Mouse (Mus musculus): ENCODE results near the gene Gm20422. TPM values are rescaled to one million over a fixed set of nuclear protein-coding genes. Genes with fewer than 3 reads are reported as not detected.
A peak's percentile ranks its signal among the peaks of the same experiment; 100 is the strongest.

Gm20422 gene
- 0.63 and 4.2 TPM in 2 replicates for total RNA-seq (2021)
- long read RNA-seq, experiment 1, partial matches to known transcripts = 0 of 2 reads
- long read RNA-seq, experiment 1, other reads (novel, unspliced or antisense) = 2 of 2 reads
- long read RNA-seq, experiment 2, partial matches to known transcripts = 1 of 2 reads
- long read RNA-seq, experiment 2, other reads (novel, unspliced or antisense) = 1 of 2 reads

- DNase-seq = peak; percentile 92
These were observed at the start of gene Gm20422 for GRCm38 (mm10) chr8:69774503-69775148. Gene Gm20422 (minus strand): TSS chr8:69774886.

- DNase-seq = peak; percentile 75
These were observed 47.9 kb upstream of the Gm20422 start, which contains the start of gene Lpar2 for GRCm38 (mm10) chr8:69822386-69823191. Gene Lpar2 (plus strand): TSS chr8:69822429.

GRCm38 (mm10) chr8:69821971-69822385, 47.3 kb upstream of the Gm20422 start:
- DNase-seq = peak; percentile 60

GRCm38 (mm10) chr8:69820466-69820865, 45.8 kb upstream of the Gm20422 start:
- DNase-seq = no peak

- DNase-seq = peak; percentile 70
These were observed 40.7 kb upstream of the Gm20422 start for GRCm38 (mm10) chr8:69815396-69815795.

GRCm38 (mm10) chr8:69814881-69815280, 40.2 kb upstream of the Gm20422 start:
- no peak for DNase-seq

- DNase-seq = no peak
These were observed 35.1 kb upstream of the Gm20422 start for GRCm38 (mm10) chr8:69809820-69810219.

- DNase-seq = peak; percentile 52
These were observed 34.2 kb upstream of the Gm20422 start for GRCm38 (mm10) chr8:69808864-69809403.

GRCm38 (mm10) chr8:69808094-69808863, 33.6 kb upstream of the Gm20422 start, which contains the start of gene Gmip:
Gene Gmip (plus strand): TSS chr8:69808679.
- DNase-seq = peak; percentile 92

GRCm38 (mm10) chr8:69807236-69807635, 32.5 kb upstream of the Gm20422 start:
- no peak for DNase-seq

GRCm38 (mm10) chr8:69805491-69805890, 30.8 kb upstream of the Gm20422 start:
- no peak for DNase-seq

GRCm38 (mm10) chr8:69805086-69805485, 30.4 kb upstream of the Gm20422 start:
- no peak for DNase-seq

GRCm38 (mm10) chr8:69804537-69804936, 29.9 kb upstream of the Gm20422 start:
- DNase-seq = no peak

- DNase-seq = peak; percentile 1
These were observed 28.7 kb upstream of the Gm20422 start for GRCm38 (mm10) chr8:69803366-69803765.

- no peak for DNase-seq
These were observed 27.5 kb upstream of the Gm20422 start for GRCm38 (mm10) chr8:69802216-69802615.

- DNase-seq = no peak
These were observed 27.1 kb upstream of the Gm20422 start for GRCm38 (mm10) chr8:69801796-69802195.

- no peak for DNase-seq
These were observed 25.3 kb upstream of the Gm20422 start for GRCm38 (mm10) chr8:69799946-69800345.

GRCm38 (mm10) chr8:69799261-69799660, 24.6 kb upstream of the Gm20422 start:
- no peak for DNase-seq

GRCm38 (mm10) chr8:69797661-69798060, 23.0 kb upstream of the Gm20422 start:
- DNase-seq = no peak

GRCm38 (mm10) chr8:69796721-69797345, 22.1 kb upstream of the Gm20422 start:
- DNase-seq = no peak

GRCm38 (mm10) chr8:69794901-69795300, 20.2 kb upstream of the Gm20422 start:
- DNase-seq = no peak

Measured in adrenal gland, postnatal 14 days (tissue).